Mouse (Mus musculus) WW6 (cell line): ENCODE measurements around the gene Nlrc4.
A peak's percentile ranks its signal among the peaks of the same experiment; 100 is the strongest.
"Not testable (repeated sequence)": the region's sequence is repeated elsewhere in the genome, so short reads cannot be mapped to it uniquely, and the experiment has no call there.

Source experiments
- DNase-seq: peaks from one replicate; pipeline ENCODE4 v3.0.0-alpha.2; 2013; ENCODE audit warnings: low read depth, low spot score

The Nlrc4 gene

GRCm38 (mm10) chr17:74458711-74459408 lies at the start of gene Nlrc4:
Nlrc4 (minus strand) TSS chr17:74459142.
- no peak for DNase-seq

- DNase-seq: no peak
Measured at GRCm38 (mm10) chr17:74508600-74508999, 49.7 kb upstream of the Nlrc4 start.

GRCm38 (mm10) chr17:74507934-74508333 lies 49.0 kb upstream of the Nlrc4 start:
- no peak for DNase-seq

GRCm38 (mm10) chr17:74501085-74501484 lies 42.1 kb upstream of the Nlrc4 start:
- DNase-seq: no peak

- DNase-seq: no peak
Measured at GRCm38 (mm10) chr17:74500204-74500603, 41.3 kb upstream of the Nlrc4 start.

GRCm38 (mm10) chr17:74491565-74491964 lies 32.6 kb upstream of the Nlrc4 start:
- DNase-seq: no peak

GRCm38 (mm10) chr17:74489901-74490220 lies 30.9 kb upstream of the Nlrc4 start:
- DNase-seq: no peak

GRCm38 (mm10) chr17:74489024-74489900 lies 30.3 kb upstream of the Nlrc4 start, which contains the start of gene Yipf4:
Yipf4 (plus strand) TSS chr17:74489493.
- peak; percentile 84 for DNase-seq

- DNase-seq: no peak
Measured at GRCm38 (mm10) chr17:74480361-74481069, 21.6 kb upstream of the Nlrc4 start.

- not testable (repeated sequence) for DNase-seq
Measured at GRCm38 (mm10) chr17:74470133-74470532, 11.2 kb upstream of the Nlrc4 start.

- DNase-seq: not testable (repeated sequence)
Measured at GRCm38 (mm10) chr17:74467981-74468380, 9.0 kb upstream of the Nlrc4 start.

- DNase-seq: no peak
Measured at GRCm38 (mm10) chr17:74463510-74463909, 4.6 kb upstream of the Nlrc4 start.

- DNase-seq: no peak
Measured at GRCm38 (mm10) chr17:74457972-74458677, 817 bp downstream of the Nlrc4 start.

GRCm38 (mm10) chr17:74456825-74457224 lies 2.1 kb downstream of the Nlrc4 start:
- DNase-seq: no peak

- DNase-seq: no peak
Measured at GRCm38 (mm10) chr17:74455426-74455825, 3.5 kb downstream of the Nlrc4 start.

GRCm38 (mm10) chr17:74454660-74455059 lies 4.3 kb downstream of the Nlrc4 start:
- no peak for DNase-seq

GRCm38 (mm10) chr17:74453928-74454327 lies 5.0 kb downstream of the Nlrc4 start:
- DNase-seq: no peak

- no peak for DNase-seq
Measured at GRCm38 (mm10) chr17:74449776-74450175, 9.2 kb downstream of the Nlrc4 start.

GRCm38 (mm10) chr17:74440486-74440885 lies 18.5 kb downstream of the Nlrc4 start:
- DNase-seq: no peak

- DNase-seq: no peak
Measured at GRCm38 (mm10) chr17:74437762-74438161, 21.2 kb downstream of the Nlrc4 start.

GRCm38 (mm10) chr17:74432631-74433030 lies 26.3 kb downstream of the Nlrc4 start:
- no peak for DNase-seq

GRCm38 (mm10) chr17:74431481-74431880 lies 27.5 kb downstream of the Nlrc4 start:
- DNase-seq: peak; percentile 59
